In the genomic region with DNA sequence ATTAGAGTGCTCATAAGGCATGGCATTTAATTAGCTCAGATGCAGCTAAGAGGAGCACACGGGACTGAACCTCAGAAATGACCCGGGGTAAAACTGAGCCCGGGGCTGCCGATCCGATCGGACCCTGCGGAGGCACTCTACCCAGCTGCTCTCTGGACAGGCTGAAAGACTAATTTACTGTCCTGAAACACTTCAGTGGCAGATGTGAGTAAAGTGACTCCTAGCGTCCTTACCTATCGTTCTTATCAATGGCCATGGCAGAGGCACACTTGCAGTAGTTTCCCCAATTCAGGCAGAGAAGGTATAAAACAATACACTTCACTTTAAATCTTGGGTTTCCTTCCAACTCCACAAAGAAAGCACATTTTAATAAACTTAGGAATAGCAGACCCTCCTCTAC, we compare ENCODE assay signal across 9 mouse cellular contexts.
DNase-seq lines count a peak whose midpoint lies in the region; ATAC-seq and TF ChIP-seq lines count a peak whose summit lies in the region.
"Had no signal": no experiment of that assay in that cellular context is flagged by ENCODE, and none has a peak within 500 bp of the region (broad histone marks: within the 10 kb centered on the region; RNA-seq: fewer than 3 reads in every experiment).

No protein-coding gene starts in this region.

- H3K27me3 ChIP-seq in kidney, adult 2 months (replicated peaks; ENCODE audit: control insufficient read depth, insufficient read depth, low read length) = no peaks in the 10 kb centered on the region; the same call in 1 of the 2 replicates
- peaks cover 47% of the 10 kb centered on the region for H3K27me3 ChIP-seq in embryonic facial prominence, embryonic 10.5 days (replicated peaks; ENCODE audit: low read depth, poor library complexity, severe bottlenecking)
- H3K27me3 ChIP-seq in hindbrain, embryonic 14.5 days (ENCODE audit: control insufficient read depth, insufficient read depth, low read length) = no peaks in the 10 kb centered on the region
- no peaks in the 10 kb centered on the region for H3K27me3 ChIP-seq in midbrain, embryonic 11.5 days (ENCODE audit: control insufficient read depth, insufficient read depth, low read length)

- H3K9ac ChIP-seq in hindbrain, embryonic 14.5 days = no peak overlapping the region
- H3K9ac ChIP-seq in midbrain, embryonic 11.5 days (ENCODE audit: low read length) = no peak overlapping the region

- no peak for ATAC-seq in hindbrain, embryonic 14.5 days (ENCODE audit: low FRiP score)
- no peak for ATAC-seq in midbrain, embryonic 11.5 days (ENCODE audit: low FRiP score)

- 36% methylated on average over 9 of the region's 9 CpGs for WGBS in kidney, adult 2 months
- WGBS in embryonic facial prominence, embryonic 10.5 days = 4% methylated on average over 9 of the region's 9 CpGs
- WGBS in hindbrain, embryonic 14.5 days = 14% methylated on average over 9 of the region's 9 CpGs
- WGBS in midbrain, embryonic 11.5 days = 19% methylated on average over 9 of the region's 9 CpGs

- no peak for TF ChIP-seq POLR2A in kidney, adult 2 months (IDR thresholded peaks at IDR 0.05; ENCODE audit: low read depth, low read length)

- peak; percentile 6 for DNase-seq in kidney, adult 2 months
- no peak for DNase-seq in kidney, adult 8-10 months
- DNase-seq in embryonic facial prominence, embryonic 10.5 days (ENCODE audit: low spot score) = peak; percentile 45
- DNase-seq in hindbrain, embryonic 14.5 days (ENCODE audit: low spot score) = no peak
- DNase-seq in midbrain, embryonic 11.5 days (ENCODE audit: low spot score, missing footprints) = peak; percentile 88
- no peak for DNase-seq in urinary bladder, postnatal 14 days (ENCODE audit: low spot score)
- DNase-seq in adrenal gland, postnatal 14 days = no peak
- DNase-seq in ovary, postnatal 36 days (ENCODE audit: low spot score) = no peak
- DNase-seq: right cerebral cortex, adult 18-20 months had no signal

- TF ChIP-seq CTCF in kidney, adult 2 months (conservative IDR thresholded peaks at IDR 0.05; ENCODE audit: insufficient read depth, insufficient read length, low read depth, low read length) = no peak

- H3K27ac ChIP-seq in kidney, adult 2 months (ENCODE audit: insufficient read depth, low read depth, low read length) = no peak overlapping the region
- H3K27ac ChIP-seq in embryonic facial prominence, embryonic 10.5 days (replicated peaks) = peak overlapping the region; percentile 61
- no peak overlapping the region for H3K27ac ChIP-seq in hindbrain, embryonic 14.5 days
- no peak overlapping the region for H3K27ac ChIP-seq in midbrain, embryonic 11.5 days (ENCODE audit: low read depth, low read length)

- 0 out of 2 replicates have a peak overlapping the region, but pooled peaks have one; percentile 0 for H3K4me2 ChIP-seq in hindbrain, embryonic 14.5 days (replicated peaks)
- H3K4me2 ChIP-seq in midbrain, embryonic 11.5 days = peak overlapping the region; percentile 28; the same call in 1 of the 2 replicates

- no peaks in the 10 kb centered on the region for H3K9me3 ChIP-seq in embryonic facial prominence, embryonic 10.5 days
- H3K9me3 ChIP-seq in hindbrain, embryonic 14.5 days (ENCODE audit: control insufficient read depth, low read length) = no peaks in the 10 kb centered on the region
- H3K9me3 ChIP-seq in midbrain, embryonic 11.5 days (ENCODE audit: control insufficient read depth, low read length) = no peaks in the 10 kb centered on the region

- no peak overlapping the region for H3K4me3 ChIP-seq in kidney, adult 2 months (ENCODE audit: insufficient read depth, low read depth, low read length)
- peak overlapping the region; percentile 46 for H3K4me3 ChIP-seq in embryonic facial prominence, embryonic 10.5 days
- no peak overlapping the region for H3K4me3 ChIP-seq in hindbrain, embryonic 14.5 days (replicated peaks; ENCODE audit: low read length)
- H3K4me3 ChIP-seq in midbrain, embryonic 11.5 days (ENCODE audit: low read depth, low read length) = no peak overlapping the region

- H3K36me3 ChIP-seq in kidney, adult 2 months (ENCODE audit: control insufficient read depth, insufficient read depth, low read length) = no peaks in the 10 kb centered on the region
- H3K36me3 ChIP-seq in embryonic facial prominence, embryonic 10.5 days (replicated peaks) = no peaks in the 10 kb centered on the region
- H3K36me3 ChIP-seq in hindbrain, embryonic 14.5 days (replicated peaks; ENCODE audit: control insufficient read depth, insufficient read depth) = no peaks in the 10 kb centered on the region
- no peaks in the 10 kb centered on the region for H3K36me3 ChIP-seq in midbrain, embryonic 11.5 days (ENCODE audit: control insufficient read depth, insufficient read depth, low read length)

- H3K4me1 ChIP-seq in kidney, adult 2 months (ENCODE audit: control insufficient read depth, insufficient read depth, low read length) = 0 out of 2 replicates have a peak, but pooled peaks cover 5% of the 10 kb centered on the region
- H3K4me1 ChIP-seq in embryonic facial prominence, embryonic 10.5 days = peaks cover 87% of the 10 kb centered on the region
- H3K4me1 ChIP-seq in hindbrain, embryonic 14.5 days (replicated peaks; ENCODE audit: control insufficient read depth, insufficient read depth, low read length) = peaks cover 36% of the 10 kb centered on the region
- H3K4me1 ChIP-seq in midbrain, embryonic 11.5 days (ENCODE audit: control insufficient read depth, insufficient read depth, low read length) = peaks cover 37% of the 10 kb centered on the region

Comparison
In these comparisons a context has a peak if more than half of its experiments do, and no peak if none do; other contexts are left out.
1. DNase-seq: peak in kidney, adult 2 months (single experiment), embryonic facial prominence, embryonic 10.5 days (single experiment) and midbrain, embryonic 11.5 days (single experiment); none in kidney, adult 8-10 months (0 of 2), hindbrain, embryonic 14.5 days (single experiment), urinary bladder, postnatal 14 days (single experiment), adrenal gland, postnatal 14 days (single experiment) and ovary, postnatal 36 days (single experiment).